Mouse (Mus musculus): Measurements from ENCODE around the gene Klf9.

Klf9 gene

GRCm38 (mm10) chr19:23140689-23141317 lies at the start of gene Klf9:
Gene Klf9 (plus strand): TSS chr19:23141226.
- DNase-seq (ENCODE audit: low read depth, low spot score) = peak; percentile 96

GRCm38 (mm10) chr19:23091586-23091985 lies 49.4 kb upstream of the Klf9 start:
- DNase-seq (ENCODE audit: low read depth, low spot score) = no peak

- no peak for DNase-seq (ENCODE audit: low read depth, low spot score)
Measured at GRCm38 (mm10) chr19:23093548-23093947, 47.5 kb upstream of the Klf9 start.

GRCm38 (mm10) chr19:23094906-23095305 lies 46.1 kb upstream of the Klf9 start:
- DNase-seq (ENCODE audit: low read depth, low spot score) = no peak

- no peak for DNase-seq (ENCODE audit: low read depth, low spot score)
Measured at GRCm38 (mm10) chr19:23106859-23107258, 34.2 kb upstream of the Klf9 start.

GRCm38 (mm10) chr19:23107335-23107734 lies 33.7 kb upstream of the Klf9 start:
- DNase-seq (ENCODE audit: low read depth, low spot score) = no peak

- no peak for DNase-seq (ENCODE audit: low read depth, low spot score)
Measured at GRCm38 (mm10) chr19:23121875-23122274, 19.2 kb upstream of the Klf9 start.

- no peak for DNase-seq (ENCODE audit: low read depth, low spot score)
Measured at GRCm38 (mm10) chr19:23124023-23124550, 16.9 kb upstream of the Klf9 start.

- no peak for DNase-seq (ENCODE audit: low read depth, low spot score)
Measured at GRCm38 (mm10) chr19:23125227-23126150, 15.5 kb upstream of the Klf9 start.

GRCm38 (mm10) chr19:23129908-23130307 lies 11.1 kb upstream of the Klf9 start:
- no peak for DNase-seq (ENCODE audit: low read depth, low spot score)

- DNase-seq (ENCODE audit: low read depth, low spot score) = no peak
Measured at GRCm38 (mm10) chr19:23132106-23132635, 8.9 kb upstream of the Klf9 start.

- DNase-seq (ENCODE audit: low read depth, low spot score) = no peak
Measured at GRCm38 (mm10) chr19:23132720-23133426, 8.2 kb upstream of the Klf9 start.

- DNase-seq (ENCODE audit: low read depth, low spot score) = no peak
Measured at GRCm38 (mm10) chr19:23133427-23134094, 7.5 kb upstream of the Klf9 start.

- no peak for DNase-seq (ENCODE audit: low read depth, low spot score)
Measured at GRCm38 (mm10) chr19:23134095-23134440, 7.0 kb upstream of the Klf9 start.

GRCm38 (mm10) chr19:23134441-23135301 lies 6.4 kb upstream of the Klf9 start:
- DNase-seq (ENCODE audit: low read depth, low spot score) = peak; percentile 34

GRCm38 (mm10) chr19:23135349-23136201 lies 5.5 kb upstream of the Klf9 start:
- peak; percentile 81 for DNase-seq (ENCODE audit: low read depth, low spot score)

- DNase-seq (ENCODE audit: low read depth, low spot score) = no peak
Measured at GRCm38 (mm10) chr19:23136202-23136850, 4.7 kb upstream of the Klf9 start.

GRCm38 (mm10) chr19:23137295-23137694 lies 3.7 kb upstream of the Klf9 start:
- DNase-seq (ENCODE audit: low read depth, low spot score) = no peak
